Mouse (Mus musculus): ENCODE data around the gene Sesn3.
A peak's percentile ranks its signal among the peaks of the same experiment; 100 is the strongest.

Gene Sesn3

GRCm38 (mm10) chr9:14357033-14357432, 82.2 kb downstream of the Sesn3 start:
- no peak for DNase-seq

DNA sequence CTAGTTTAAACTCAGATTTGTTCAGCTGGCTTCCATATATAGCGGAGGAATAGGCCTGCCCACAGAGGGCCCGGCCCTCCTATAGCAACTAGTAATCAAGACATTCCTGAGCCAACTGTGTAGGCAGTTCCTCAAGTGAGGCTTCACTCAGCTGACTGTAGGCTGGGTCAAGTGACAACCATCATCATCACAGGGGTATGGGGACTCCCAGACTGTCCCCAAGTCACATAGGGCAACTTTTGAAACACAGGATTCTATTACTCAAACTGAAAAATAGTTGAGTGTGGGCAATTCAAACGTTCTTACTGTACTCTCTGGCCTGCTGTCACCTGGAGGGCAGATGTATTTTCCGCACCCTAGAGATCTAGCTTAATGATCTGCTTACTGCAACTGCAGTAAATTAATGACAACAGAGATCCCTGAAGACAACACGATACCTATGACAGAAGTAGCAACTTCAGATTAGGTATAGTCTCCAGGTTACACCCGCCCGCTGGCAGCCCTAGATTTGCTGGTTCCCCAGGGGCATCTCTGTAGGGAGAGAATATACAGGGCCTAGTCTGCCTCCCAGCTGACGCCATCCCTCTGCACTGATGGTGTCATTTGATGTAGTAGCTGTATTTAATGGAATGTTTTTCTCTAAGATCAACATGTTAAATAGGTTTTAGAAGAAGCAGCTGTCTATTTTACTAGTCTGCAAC, 87.4 kb downstream of the Sesn3 start:
- DNase-seq = no peak

GRCm38 (mm10) chr9:14363540-14363939, 88.7 kb downstream of the Sesn3 start:
- DNase-seq = peak; percentile 12

- DNase-seq = no peak
Observed at GRCm38 (mm10) chr9:14364719-14365118, 89.9 kb downstream of the Sesn3 start.

- no peak for DNase-seq
Observed at GRCm38 (mm10) chr9:14365481-14366125, 90.7 kb downstream of the Sesn3 start.

- no peak for DNase-seq
Observed at GRCm38 (mm10) chr9:14367850-14368249, 93.0 kb downstream of the Sesn3 start.

DNA sequence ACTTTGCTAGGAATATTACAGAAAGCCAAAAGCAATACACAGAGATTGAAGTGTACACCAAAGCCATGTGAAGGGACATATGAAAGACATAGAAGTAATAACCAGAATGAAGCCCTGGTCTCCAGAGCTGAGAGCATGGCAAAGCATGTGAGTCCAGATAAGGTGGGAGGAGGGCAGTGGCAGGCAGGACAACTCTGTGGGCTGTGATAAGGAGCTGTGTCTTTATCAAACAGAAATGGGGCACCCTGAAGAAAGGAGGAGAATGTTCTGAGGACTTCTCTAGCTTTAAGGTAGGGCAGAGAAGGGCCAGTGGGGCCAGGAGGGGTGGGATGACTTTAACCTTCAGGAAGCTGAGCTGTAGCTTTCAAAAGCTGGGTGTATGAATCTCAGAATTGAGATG, 94.4 kb downstream of the Sesn3 start:
- no peak for DNase-seq

GRCm38 (mm10) chr9:14372440-14372839, 97.6 kb downstream of the Sesn3 start:
- no peak for DNase-seq

DNA sequence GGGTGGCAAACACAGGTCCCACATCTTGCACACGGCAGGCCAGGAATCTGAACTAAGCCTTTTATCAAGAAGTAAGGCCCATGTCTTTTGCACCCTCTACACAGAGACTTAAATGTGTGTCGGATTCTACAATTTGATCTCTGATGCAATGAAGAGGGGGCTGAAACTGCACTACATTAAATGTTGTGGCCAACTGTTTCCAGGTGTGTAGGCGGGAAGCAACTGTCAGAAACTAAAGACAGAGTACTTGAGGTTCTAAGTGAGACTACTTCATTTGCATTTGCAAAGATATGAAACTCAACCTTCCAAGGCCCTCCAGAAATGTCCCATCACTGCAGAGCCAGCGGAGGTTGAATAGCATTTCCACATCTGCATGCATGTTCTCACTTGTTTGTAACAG, 101.3 kb downstream of the Sesn3 start:
- no peak for DNase-seq

GRCm38 (mm10) chr9:14378151-14378550, 103.3 kb downstream of the Sesn3 start:
- DNase-seq = no peak

DNA sequence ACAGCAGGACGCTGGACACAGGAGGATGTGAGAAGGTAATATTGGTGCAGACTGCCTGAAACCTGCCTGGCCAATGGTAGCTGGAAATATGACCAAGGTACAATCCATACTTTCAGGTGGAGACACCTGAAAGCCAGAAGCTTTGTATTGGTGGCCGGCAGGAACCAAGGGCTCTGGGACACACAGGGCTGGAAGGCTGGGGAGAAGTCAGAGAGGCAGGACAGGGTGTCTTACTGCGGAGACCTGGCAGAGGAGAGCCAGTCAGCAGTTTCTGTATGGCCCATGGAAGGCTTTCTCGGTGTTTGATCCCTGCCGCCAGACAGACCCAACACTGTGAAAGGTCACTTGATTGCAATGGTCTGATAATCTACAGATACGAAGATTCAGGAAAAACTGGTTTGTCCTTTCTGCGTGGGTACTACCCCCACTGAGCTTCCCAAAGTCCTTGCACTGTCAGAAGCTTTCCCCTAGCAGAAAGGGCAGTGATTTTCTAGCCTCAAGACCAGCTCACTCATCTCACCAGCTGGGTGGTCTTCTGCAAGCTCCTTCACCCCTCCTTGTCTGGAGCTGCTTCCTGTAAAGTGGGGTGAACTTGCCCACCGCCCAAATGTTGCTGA, 105.0 kb downstream of the Sesn3 start:
- no peak for DNase-seq

GRCm38 (mm10) chr9:14380386-14381285, 105.8 kb downstream of the Sesn3 start:
- DNase-seq = peak; percentile 91

DNA sequence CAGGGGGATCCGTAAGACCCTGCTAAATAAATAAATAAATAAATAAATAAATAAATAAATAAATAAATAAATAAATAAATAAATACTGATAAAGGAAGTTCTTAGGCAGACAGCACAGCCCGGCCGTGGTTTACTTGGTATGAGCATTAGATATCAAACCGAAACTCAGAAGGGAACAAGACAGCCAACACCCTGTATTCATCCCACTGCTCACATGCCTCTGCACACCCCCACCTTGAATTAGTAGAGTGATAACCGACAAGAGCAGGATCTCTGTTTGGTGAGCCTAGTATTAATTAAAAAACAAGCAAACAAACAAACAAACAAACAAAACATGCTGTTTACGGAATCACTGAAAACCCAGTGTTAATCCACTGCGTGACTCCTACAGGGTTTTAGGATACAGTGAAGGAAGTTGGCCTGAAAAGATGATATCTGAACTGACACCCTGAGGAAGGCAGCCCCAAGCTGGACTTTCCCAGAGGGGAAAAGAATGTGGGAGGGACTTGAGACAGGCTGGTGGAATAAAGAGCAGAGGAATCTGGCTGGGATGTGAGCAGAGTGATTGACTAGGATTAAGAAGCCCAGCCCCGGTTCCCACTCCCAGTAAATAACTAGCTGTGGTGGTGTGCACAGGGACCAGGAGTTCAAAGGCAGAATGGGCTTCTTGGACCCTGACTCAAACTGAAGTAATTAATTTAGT, 106.6 kb downstream of the Sesn3 start, which contains the start of gene Endod1:
TSS of gene Endod1 (minus strand) at position 155 of the 703 bp plus-strand sequence.
- DNase-seq = peak; percentile 73

GRCm38 (mm10) chr9:14382256-14382791, 107.5 kb downstream of the Sesn3 start:
- DNase-seq = no peak

All from retina, postnatal 1 day (tissue).